Mouse (Mus musculus) frontal cortex, adult 2 months (tissue): ENCODE results near the gene 2310039H08Rik. TPM values are rescaled to one million over a fixed set of nuclear protein-coding genes. Genes with fewer than 3 reads are reported as not detected.

Source experiments
- DNase-seq, 2 experiments: peaks; one replicate each; pipeline ENCODE4 v3.0.0; 2022; ENCODE audit warnings: low spot score in 1 of 2; ENCODE audit errors: extremely low spot score in 1 of 2
- polyA plus RNA-seq: library from polyadenylated mRNA; depleted of rRNA; stranded (reverse); fragments of >200 nt; gene quantifications from 2 replicates; pipeline ENCODE4 v1.2.3, GENCODE M21; 2012; rRNA removed

The 2310039H08Rik gene
- polyA plus RNA-seq, 1 experiment = 23.6 TPM

GRCm38 (mm10) chr17:46799680-46800079 lies 27.2 kb downstream of the 2310039H08Rik start:
- DNase-seq = no peak

- DNase-seq = no peak
Measured at GRCm38 (mm10) chr17:46801761-46802160, 29.3 kb downstream of the 2310039H08Rik start.

GRCm38 (mm10) chr17:46808376-46808775 lies 35.9 kb downstream of the 2310039H08Rik start:
- DNase-seq = no peak

GRCm38 (mm10) chr17:46809131-46809830 lies 36.8 kb downstream of the 2310039H08Rik start:
- no peak for DNase-seq

DNA sequence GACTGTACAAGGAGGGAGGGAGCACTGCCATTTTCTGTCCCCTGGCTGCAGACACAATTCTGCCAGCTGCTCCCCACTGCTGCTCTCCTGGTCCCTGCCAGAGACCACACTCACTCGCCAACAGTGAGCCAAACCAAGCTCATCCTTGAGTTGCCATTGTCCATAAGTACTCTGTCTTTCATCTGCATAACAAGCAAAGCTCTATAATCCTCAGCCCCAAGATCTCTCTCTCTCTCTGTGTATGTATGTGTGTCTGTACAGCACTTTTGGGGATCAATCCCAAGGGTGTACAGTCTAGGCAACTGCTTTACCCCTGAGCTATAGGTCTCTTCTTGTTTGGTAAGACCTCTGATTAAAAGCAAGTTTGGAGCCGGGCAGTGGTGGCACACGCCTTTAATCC lies 38.2 kb downstream of the 2310039H08Rik start:
- no peak for DNase-seq

DNA sequence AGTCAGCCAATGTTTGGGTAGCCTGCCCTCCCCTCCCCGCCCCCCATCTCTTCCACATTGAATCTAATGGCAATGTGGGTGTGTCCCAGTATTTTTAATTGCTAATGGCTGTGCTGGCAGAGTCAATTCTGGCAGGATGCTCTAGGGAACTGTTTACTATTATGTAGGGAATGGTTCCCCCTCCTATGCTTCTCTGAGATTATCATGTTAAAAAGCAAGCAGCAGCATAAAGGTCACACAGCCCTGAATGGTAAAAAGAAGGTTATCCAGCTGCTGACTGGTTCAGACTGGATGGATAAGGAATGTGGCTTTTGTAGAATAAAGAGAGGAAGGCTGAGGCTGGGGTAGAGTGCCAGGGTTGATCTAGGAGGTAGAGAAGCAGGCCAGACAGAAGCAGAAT lies 40.0 kb downstream of the 2310039H08Rik start:
- DNase-seq = no peak

- DNase-seq = no peak
Measured at GRCm38 (mm10) chr17:46813637-46814036, 41.2 kb downstream of the 2310039H08Rik start.

GRCm38 (mm10) chr17:46814497-46814896 lies 42.1 kb downstream of the 2310039H08Rik start:
- no peak for DNase-seq

- DNase-seq = no peak
Measured at GRCm38 (mm10) chr17:46816306-46816705, 43.9 kb downstream of the 2310039H08Rik start.

DNA sequence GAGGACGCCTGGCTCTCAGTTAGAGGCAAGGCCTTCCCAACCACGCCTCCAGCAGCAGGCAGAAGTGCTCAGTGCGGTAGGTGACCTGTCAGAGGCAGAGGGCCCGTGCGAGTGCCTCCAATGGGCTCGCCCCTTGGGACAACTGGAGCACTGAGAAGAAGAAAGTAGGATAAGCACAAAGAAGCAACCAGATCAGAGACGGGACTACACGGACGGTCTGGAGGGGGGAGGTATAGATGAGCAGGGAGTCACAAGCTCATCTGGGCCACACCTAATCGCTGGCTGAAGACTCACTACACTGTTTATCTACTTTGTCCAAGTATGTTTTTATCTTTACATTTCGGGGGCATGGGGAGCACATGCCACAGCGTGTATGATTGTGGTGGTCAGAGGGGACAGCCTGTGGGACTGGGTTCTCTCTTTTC lies 45.3 kb downstream of the 2310039H08Rik start:
- no peak for DNase-seq

DNA sequence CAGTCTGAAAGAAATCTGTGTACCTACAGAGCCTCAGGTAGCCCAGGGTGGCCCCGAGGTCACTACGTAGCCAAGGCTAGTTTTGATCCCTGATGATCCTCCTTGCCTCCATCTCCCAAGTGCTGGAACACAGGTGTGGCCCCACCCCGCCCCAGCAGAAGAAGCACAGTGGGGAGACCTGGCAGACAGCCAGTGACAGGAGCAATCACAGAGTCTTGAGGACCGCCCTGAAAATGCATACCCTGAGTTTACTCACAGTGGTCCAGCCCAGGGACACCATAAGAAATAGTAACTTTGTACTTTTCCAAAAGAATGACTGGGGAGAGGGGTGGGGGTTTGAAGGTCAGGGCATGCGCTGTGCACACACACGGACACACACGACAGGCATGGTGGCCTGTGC lies 48.2 kb downstream of the 2310039H08Rik start:
- no peak for DNase-seq

Other genes starting within 250 kb of the 2310039H08Rik start
- gene Cul9, start 226.2 kb upstream of the 2310039H08Rik start, polyA plus RNA-seq = 65.3 and 66.8 TPM in 2 replicates
- gene Srf, start 216.5 kb upstream of the 2310039H08Rik start, polyA plus RNA-seq = 74.8 and 82.0 TPM in 2 replicates
- gene Ptk7, start 143.1 kb upstream of the 2310039H08Rik start, polyA plus RNA-seq = 5.3 and 6.3 TPM in 2 replicates
- 20.1 and 23.5 TPM in 2 replicates for gene Klc4, start 126.6 kb upstream of the 2310039H08Rik start, polyA plus RNA-seq
- gene Mrpl2, start 126.4 kb upstream of the 2310039H08Rik start, polyA plus RNA-seq = 51.2 and 58.7 TPM in 2 replicates
- 33.0 and 35.2 TPM in 2 replicates for gene Cul7, start 122.3 kb upstream of the 2310039H08Rik start, polyA plus RNA-seq
- gene Rrp36, start 98.3 kb upstream of the 2310039H08Rik start, polyA plus RNA-seq = 29.6 and 33.0 TPM in 2 replicates
- 151 and 157 TPM in 2 replicates for gene Mea1, start 93.8 kb upstream of the 2310039H08Rik start, polyA plus RNA-seq
- 189 and 198 TPM in 2 replicates for gene Klhdc3, start 91.7 kb upstream of the 2310039H08Rik start, polyA plus RNA-seq
- 95.4 and 95.5 TPM in 2 replicates for gene Ppp2r5d, start 67.5 kb upstream of the 2310039H08Rik start, polyA plus RNA-seq
- 49.1 and 50.5 TPM in 2 replicates for gene Pex6, start 61.2 kb upstream of the 2310039H08Rik start, polyA plus RNA-seq
- 1.8 and 2.2 TPM in 2 replicates for gene Gnmt, start 43.5 kb upstream of the 2310039H08Rik start, polyA plus RNA-seq
- gene Cnpy3, start 20.4 kb upstream of the 2310039H08Rik start, polyA plus RNA-seq = 86.0 and 88.3 TPM in 2 replicates
- gene Ptcra, start 8.9 kb upstream of the 2310039H08Rik start, polyA plus RNA-seq = 0.36 and 0.88 TPM in 2 replicates
- 37.8 and 46.0 TPM in 2 replicates for gene Rpl7l1, start 10.0 kb downstream of the 2310039H08Rik start, polyA plus RNA-seq
- 37.4 and 38.6 TPM in 2 replicates for gene Bicral, start 85.8 kb downstream of the 2310039H08Rik start, polyA plus RNA-seq
- gene Tbcc, start 118.0 kb downstream of the 2310039H08Rik start, polyA plus RNA-seq = 26.5 and 27.3 TPM in 2 replicates
- gene Prph2, start 137.8 kb downstream of the 2310039H08Rik start, polyA plus RNA-seq = 0.04 TPM in 1 of 2 replicates, not detected in the other
- gene Ubr2, start 237.9 kb downstream of the 2310039H08Rik start, polyA plus RNA-seq = 33.6 and 41.7 TPM in 2 replicates